Mouse (Mus musculus) bone marrow macrophage, adult 2 months (primary cell): ENCODE measurements around the gene Cfi.

Source experiments
- CTCF ChIP-seq: IDR thresholded peaks from 2 replicates; pipeline ENCODE4 v1.5.1; 2012; ENCODE audit warnings: low read depth, mild to moderate bottlenecking, low read length, moderate library complexity
- POLR2A ChIP-seq: IDR thresholded peaks from 2 replicates; pipeline ENCODE4 v1.6.1; 2012; ENCODE audit warnings: mild to moderate bottlenecking, low read depth, low read length, borderline replicate concordance

GRCm38 (mm10) chr3:129880925-129881593, 45.4 kb downstream of the Cfi start:
- TF ChIP-seq CTCF (no peak), POLR2A (no peak)
